Mouse (Mus musculus) stomach, embryonic 16.5 days (tissue): ENCODE results near the gene Gabrr3. TPM values are rescaled to one million over a fixed set of nuclear protein-coding genes. Genes with fewer than 3 reads are reported as not detected.

Experiments
- ATAC-seq: fragments of 200-750 bp; cut with Nextera tagmentation; 2 replicates; pipeline ENCODE4 v1.8.0; 2017; ENCODE audit warnings: moderate number of reproducible peaks, moderate TSS enrichment; ENCODE audit not compliant: insufficient read depth, low FRiP score
- H3K27ac ChIP-seq: fragments of 300-500 bp; sonication (generic); 2 replicates; pipeline ENCODE4 v1.5.1; 2014; ENCODE audit warnings: low read length
- H3K27me3 ChIP-seq: fragments of 300-500 bp; sonication (generic); 2 replicates; pipeline ENCODE4 v1.6.1; 2014; ENCODE audit warnings: low read length, control low read depth, mixed read lengths; ENCODE audit not compliant: control insufficient read depth, insufficient read depth
- H3K36me3 ChIP-seq: fragments of 300-500 bp; sonication (generic); 2 replicates; pipeline ENCODE4 v1.6.1; 2014; ENCODE audit warnings: low read length; ENCODE audit not compliant: control insufficient read depth, insufficient read depth
- H3K4me1 ChIP-seq: fragments of 300-500 bp; sonication (generic); 2 replicates; pipeline ENCODE4 v1.6.1; 2014; ENCODE audit warnings: low read length, control low read depth, mixed read lengths; ENCODE audit not compliant: control insufficient read depth, insufficient read depth
- H3K4me2 ChIP-seq: fragments of 300-500 bp; sonication (generic); 2 replicates; pipeline ENCODE4 v1.6.1; 2014; ENCODE audit warnings: low read depth, low read length, mixed read lengths
- H3K4me3 ChIP-seq: fragments of 300-500 bp; sonication (generic); replicated peaks from 2 replicates; pipeline ENCODE4 v1.5.1; 2014; ENCODE audit warnings: mild to moderate bottlenecking, low read length
- H3K9ac ChIP-seq: fragments of 300-500 bp; sonication (generic); 2 replicates; pipeline ENCODE4 v1.6.1; 2014; ENCODE audit warnings: low read length
- H3K9me3 ChIP-seq: fragments of 300-500 bp; sonication (generic); replicated peaks from 2 replicates; pipeline ENCODE4 v1.6.1; 2016; ENCODE audit warnings: low read length, control low read depth; ENCODE audit not compliant: control insufficient read depth
- WGBS: fragments of 180-500 bp; shearing (Covaris S2); extraction: QIAGEN DNeasy Blood & Tissue Kit; methylation state at CpG from one replicate; pipeline ENCODE4 v1.1.7; 2014; 5-methylcytosine and 5-hydroxymethylcytosine counted together
- polyA plus RNA-seq: library from polyadenylated mRNA; unstranded; fragments of >200 nt; fragmentation: Nextera tagmentation; extraction: Ambion mirVana; gene quantifications from 2 replicates; pipeline ENCODE4 v1.2.1, GENCODE M21; 2015

The Gabrr3 gene
- polyA plus RNA-seq, 1 experiment from 2014 or later, result not detected

- peak; percentile 72; the same call in 1 of the 2 replicates for ATAC-seq
- Histone ChIP-seq H3K27ac (peak overlapping the region; percentile 52), H3K4me1 (peaks cover 2% of the 10 kb centered on the region; the same call in 1 of the 2 replicates), H3K36me3 (peaks cover 28% of the 10 kb centered on the region), H3K4me3 (no peak overlapping the region), H3K27me3 (no peaks in the 10 kb centered on the region), H3K9ac (no peak overlapping the region), H3K9me3 (no peaks in the 10 kb centered on the region), H3K4me2 (no peak overlapping the region)
- WGBS, result 77% methylated on average over 9 of the region's 9 CpGs
These were observed 80.9 kb downstream of the Gabrr3 start for GRCm38 (mm10) chr16:59487975-59488548.

GRCm38 (mm10) chr16:59493199-59493598 is 86.1 kb downstream of the Gabrr3 start:
- H3K9me3 ChIP-seq, result no peaks in the 10 kb centered on the region
- H3K36me3 ChIP-seq, result peaks cover 24% of the 10 kb centered on the region
- peaks cover 2% of the 10 kb centered on the region; the same call in 1 of the 2 replicates for H3K4me1 ChIP-seq
- no peaks in the 10 kb centered on the region for H3K27me3 ChIP-seq
- 86% methylated on average over 14 of the region's 14 CpGs for WGBS
- H3K27ac ChIP-seq, result no peak overlapping the region
- H3K4me3 ChIP-seq, result no peak overlapping the region
- ATAC-seq, result no peak
- H3K4me2 ChIP-seq, result no peak overlapping the region
- H3K9ac ChIP-seq, result no peak overlapping the region

GRCm38 (mm10) chr16:59497947-59498346 is 90.8 kb downstream of the Gabrr3 start:
- H3K27me3 ChIP-seq, result no peaks in the 10 kb centered on the region

GRCm38 (mm10) chr16:59499180-59499579 is 92.0 kb downstream of the Gabrr3 start:
- ATAC-seq, result no peak
- H3K9me3 ChIP-seq, result no peaks in the 10 kb centered on the region

More at GRCm38 (mm10) chr16:59497947-59498346, 90.8 kb downstream of the Gabrr3 start:
- no peak for ATAC-seq
- WGBS, result 84% methylated on average over 1 of the region's 1 CpGs
- no peak overlapping the region for H3K27ac ChIP-seq
- H3K4me3 ChIP-seq, result no peak overlapping the region
- H3K9me3 ChIP-seq, result no peaks in the 10 kb centered on the region
- H3K4me1 ChIP-seq, result no peaks in the 10 kb centered on the region
- H3K9ac ChIP-seq, result no peak overlapping the region
- H3K36me3 ChIP-seq, result peaks cover 18% of the 10 kb centered on the region
- no peak overlapping the region for H3K4me2 ChIP-seq

GRCm38 (mm10) chr16:59509830-59510229 is 102.7 kb downstream of the Gabrr3 start:
- Histone ChIP-seq H3K27me3 (no peaks in the 10 kb centered on the region), H3K27ac (no peak overlapping the region), H3K4me2 (no peak overlapping the region), H3K9me3 (no peaks in the 10 kb centered on the region), H3K4me1 (no peaks in the 10 kb centered on the region), H3K36me3 (0 out of 2 replicates have a peak, but pooled peaks cover 5% of the 10 kb centered on the region), H3K4me3 (no peak overlapping the region), H3K9ac (no peak overlapping the region)
- 87% methylated on average over 5 of the region's 5 CpGs for WGBS
- no peak for ATAC-seq

More at GRCm38 (mm10) chr16:59499180-59499579, 92.0 kb downstream of the Gabrr3 start:
- no peak overlapping the region for H3K4me3 ChIP-seq
- H3K4me2 ChIP-seq, result no peak overlapping the region
- 91% methylated on average over 3 of the region's 3 CpGs for WGBS
- H3K36me3 ChIP-seq, result peaks cover 18% of the 10 kb centered on the region; the same call in 1 of the 2 replicates
- no peaks in the 10 kb centered on the region for H3K4me1 ChIP-seq
- no peak overlapping the region for H3K27ac ChIP-seq
- no peaks in the 10 kb centered on the region for H3K27me3 ChIP-seq
- no peak overlapping the region for H3K9ac ChIP-seq

Other genes with a start within 250 kb of the Gabrr3 start
- not detected in 2 replicates for gene Olfr196, start 236.9 kb upstream of the Gabrr3 start, polyA plus RNA-seq
- gene Olfr198, start 203.8 kb upstream of the Gabrr3 start, polyA plus RNA-seq, result not detected in 2 replicates
- gene Olfr199, start 187.6 kb upstream of the Gabrr3 start, polyA plus RNA-seq, result not detected in 2 replicates
- gene Olfr201, start 134.7 kb upstream of the Gabrr3 start, polyA plus RNA-seq, result not detected in 2 replicates
- gene Olfr202, start 120.5 kb upstream of the Gabrr3 start, polyA plus RNA-seq, result not detected in 2 replicates
- gene Olfr203, start 108.5 kb upstream of the Gabrr3 start, polyA plus RNA-seq, result not detected in 2 replicates
- gene Olfr204, start 89.1 kb upstream of the Gabrr3 start, polyA plus RNA-seq, result not detected in 2 replicates
- gene Olfr205, start 76.2 kb upstream of the Gabrr3 start, polyA plus RNA-seq, result not detected in 2 replicates
- gene Olfr206, start 58.1 kb upstream of the Gabrr3 start, polyA plus RNA-seq, result not detected in 2 replicates
- gene Olfr209, start 43.3 kb upstream of the Gabrr3 start, polyA plus RNA-seq, result not detected in 2 replicates
- gene Riox2, start 64.4 kb downstream of the Gabrr3 start, polyA plus RNA-seq, result 38.6 and 41.5 TPM in 2 replicates
- 11.2 and 11.6 TPM in 2 replicates for gene Crybg3, start 193.6 kb downstream of the Gabrr3 start, polyA plus RNA-seq
- gene Arl6, start 232.1 kb downstream of the Gabrr3 start, polyA plus RNA-seq, result 25.0 and 25.8 TPM in 2 replicates